Mouse (Mus musculus): ENCODE data around the gene Plpp3. TPM values are rescaled to one million over a fixed set of nuclear protein-coding genes. Genes with fewer than 3 reads are reported as not detected.

Plpp3 gene
- polyA plus RNA-seq, 1 experiment: 7.0 TPM

GRCm38 (mm10) chr4:105158651-105159530 is 1.7 kb downstream of the Plpp3 start:
- no peaks in the 10 kb centered on the region for H3K27me3 ChIP-seq (ENCODE audit: control insufficient read depth, insufficient read depth, insufficient read length)
- TF ChIP-seq MAX (IDR thresholded peaks at IDR 0.05) (no peak), CEBPB (IDR thresholded peaks at IDR 0.05; ENCODE audit: low read depth) (no peak), FOSL1 (IDR thresholded peaks at IDR 0.05; ENCODE audit: insufficient read depth, low read length, poor library complexity, severe bottlenecking) (no peak), CTCF (IDR thresholded peaks at IDR 0.05; ENCODE audit: control insufficient read depth, insufficient read depth, insufficient read length) (no peak), MYOD1 (IDR thresholded peaks at IDR 0.05; ENCODE audit: control insufficient read depth, insufficient read length, low read depth) (no peak), MYOG (IDR thresholded peaks at IDR 0.05; ENCODE audit: control insufficient read depth, extremely low read depth, insufficient read length) (no peak)

GRCm38 (mm10) chr4:105159531-105159870 is 2.4 kb downstream of the Plpp3 start:
- Histone ChIP-seq H3ac (ENCODE audit: control insufficient read depth, insufficient read length, low read depth) (no peak overlapping the region), H3K27me3 (ENCODE audit: control insufficient read depth, insufficient read depth, insufficient read length) (no peaks in the 10 kb centered on the region), H3K79me2 (ENCODE audit: control insufficient read depth, insufficient read depth) (peaks cover 30% of the 10 kb centered on the region), H3K36me3 (ENCODE audit: control insufficient read depth, insufficient read depth) (peaks cover 3% of the 10 kb centered on the region), H3K79me3 (ENCODE audit: low read depth) (no peaks in the 10 kb centered on the region), H3K4me3 (ENCODE audit: insufficient read depth, poor library complexity, severe bottlenecking) (no peak overlapping the region)
- TF ChIP-seq CTCF (IDR thresholded peaks at IDR 0.05; ENCODE audit: control insufficient read depth, insufficient read depth, insufficient read length): no peak
- TF ChIP-seq FOSL1 (IDR thresholded peaks at IDR 0.05; ENCODE audit: insufficient read depth, low read length, poor library complexity, severe bottlenecking): no peak
- no peak for TF ChIP-seq CEBPB (IDR thresholded peaks at IDR 0.05; ENCODE audit: low read depth)

More at GRCm38 (mm10) chr4:105158651-105159530, 1.7 kb downstream of the Plpp3 start:
- peak overlapping the region; percentile 69 for H3K4me3 ChIP-seq (ENCODE audit: insufficient read depth, poor library complexity, severe bottlenecking)
- H3K79me2 ChIP-seq (ENCODE audit: control insufficient read depth, insufficient read depth): peaks cover 30% of the 10 kb centered on the region
- H3K79me3 ChIP-seq (ENCODE audit: low read depth): no peaks in the 10 kb centered on the region
- H3K36me3 ChIP-seq (ENCODE audit: control insufficient read depth, insufficient read depth): peaks cover 3% of the 10 kb centered on the region
- H3ac ChIP-seq (ENCODE audit: control insufficient read depth, insufficient read length, low read depth): peak overlapping the region; percentile 83

- H3K4me3 ChIP-seq (ENCODE audit: insufficient read depth, poor library complexity, severe bottlenecking): no peak overlapping the region
- H3K79me2 ChIP-seq (ENCODE audit: control insufficient read depth, insufficient read depth): peaks cover 30% of the 10 kb centered on the region
- no peaks in the 10 kb centered on the region for H3K27me3 ChIP-seq (ENCODE audit: control insufficient read depth, insufficient read depth, insufficient read length)
- TF ChIP-seq CEBPB (IDR thresholded peaks at IDR 0.05; ENCODE audit: low read depth): no peak
- no peak for TF ChIP-seq MYOG (IDR thresholded peaks at IDR 0.05; ENCODE audit: control insufficient read depth, extremely low read depth, insufficient read length)
- no peak for TF ChIP-seq MAX (IDR thresholded peaks at IDR 0.05)
- no peak for TF ChIP-seq MYOD1 (IDR thresholded peaks at IDR 0.05; ENCODE audit: control insufficient read depth, insufficient read length, low read depth)
- no peak for TF ChIP-seq FOSL1 (IDR thresholded peaks at IDR 0.05; ENCODE audit: insufficient read depth, low read length, poor library complexity, severe bottlenecking)
- no peak for TF ChIP-seq CTCF (IDR thresholded peaks at IDR 0.05; ENCODE audit: control insufficient read depth, insufficient read depth, insufficient read length)
- no peak overlapping the region for H3ac ChIP-seq (ENCODE audit: control insufficient read depth, insufficient read length, low read depth)
- peaks cover 3% of the 10 kb centered on the region for H3K36me3 ChIP-seq (ENCODE audit: control insufficient read depth, insufficient read depth)
- H3K79me3 ChIP-seq (ENCODE audit: low read depth): peaks cover 1% of the 10 kb centered on the region
These were observed 3.3 kb downstream of the Plpp3 start for GRCm38 (mm10) chr4:105160470-105160869.

GRCm38 (mm10) chr4:105162014-105162413 is 4.9 kb downstream of the Plpp3 start:
- Histone ChIP-seq H3K79me3 (ENCODE audit: low read depth) (peaks cover 1% of the 10 kb centered on the region), H3K4me3 (ENCODE audit: insufficient read depth, poor library complexity, severe bottlenecking) (no peak overlapping the region), H3ac (ENCODE audit: control insufficient read depth, insufficient read length, low read depth) (no peak overlapping the region), H3K27me3 (ENCODE audit: control insufficient read depth, insufficient read depth, insufficient read length) (no peaks in the 10 kb centered on the region), H3K36me3 (ENCODE audit: control insufficient read depth, insufficient read depth) (peaks cover 3% of the 10 kb centered on the region), H3K79me2 (ENCODE audit: control insufficient read depth, insufficient read depth) (peaks cover 30% of the 10 kb centered on the region)
- TF ChIP-seq USF1 (IDR thresholded peaks at IDR 0.05; ENCODE audit: low read depth) (no peak), MYOD1 (IDR thresholded peaks at IDR 0.05; ENCODE audit: control insufficient read depth, insufficient read length, low read depth) (no peak), CTCF (IDR thresholded peaks at IDR 0.05; ENCODE audit: control insufficient read depth, insufficient read depth, insufficient read length) (no peak), MYOG (IDR thresholded peaks at IDR 0.05; ENCODE audit: control insufficient read depth, extremely low read depth, insufficient read length) (no peak), CEBPB (IDR thresholded peaks at IDR 0.05; ENCODE audit: low read depth) (no peak), MAX (IDR thresholded peaks at IDR 0.05) (no peak), FOSL1 (IDR thresholded peaks at IDR 0.05; ENCODE audit: insufficient read depth, low read length, poor library complexity, severe bottlenecking) (no peak)

- Histone ChIP-seq H3K79me2 (ENCODE audit: control insufficient read depth, insufficient read depth) (peaks cover 30% of the 10 kb centered on the region), H3K79me3 (ENCODE audit: low read depth) (peaks cover 1% of the 10 kb centered on the region), H3ac (ENCODE audit: control insufficient read depth, insufficient read length, low read depth) (no peak overlapping the region), H3K27me3 (ENCODE audit: control insufficient read depth, insufficient read depth, insufficient read length) (no peaks in the 10 kb centered on the region), H3K36me3 (ENCODE audit: control insufficient read depth, insufficient read depth) (peaks cover 3% of the 10 kb centered on the region), H3K4me3 (ENCODE audit: insufficient read depth, poor library complexity, severe bottlenecking) (no peak overlapping the region)
- TF ChIP-seq MAX (IDR thresholded peaks at IDR 0.05): no peak
- TF ChIP-seq MYOG (IDR thresholded peaks at IDR 0.05; ENCODE audit: control insufficient read depth, extremely low read depth, insufficient read length): no peak
- TF ChIP-seq FOSL1 (IDR thresholded peaks at IDR 0.05; ENCODE audit: insufficient read depth, low read length, poor library complexity, severe bottlenecking): no peak
- no peak for TF ChIP-seq MYOD1 (IDR thresholded peaks at IDR 0.05; ENCODE audit: control insufficient read depth, insufficient read length, low read depth)
- TF ChIP-seq CEBPB (IDR thresholded peaks at IDR 0.05; ENCODE audit: low read depth): no peak
- no peak for TF ChIP-seq CTCF (IDR thresholded peaks at IDR 0.05; ENCODE audit: control insufficient read depth, insufficient read depth, insufficient read length)
- no peak for TF ChIP-seq USF1 (IDR thresholded peaks at IDR 0.05; ENCODE audit: low read depth)
These were observed 5.5 kb downstream of the Plpp3 start for GRCm38 (mm10) chr4:105162676-105163075.

All from C2C12 (cell line).